Mouse (Mus musculus): ENCODE measurements around the gene Kiz. TPM values are rescaled to one million over a fixed set of nuclear protein-coding genes. Genes with fewer than 3 reads are reported as not detected.

Gene Kiz
- polyA plus RNA-seq, 1 experiment: 9.6 TPM

DNA sequence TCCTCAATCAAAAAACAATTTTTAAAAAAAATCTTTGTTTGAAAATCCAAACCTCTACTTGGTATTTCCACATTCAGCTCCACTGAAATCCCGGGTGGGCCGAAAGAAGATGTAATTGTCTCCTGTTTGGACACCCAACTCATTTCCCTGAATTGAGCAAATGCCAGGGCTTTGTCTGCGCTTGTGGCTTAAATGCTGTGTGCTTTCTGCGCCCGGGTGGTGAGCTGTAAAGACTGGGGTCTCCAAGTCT is 21.7 kb upstream of the Kiz start:
- Histone ChIP-seq H3K4me3 (no peak overlapping the region), H3ac (ENCODE audit: control insufficient read depth, insufficient read length) (no peak overlapping the region), H3K4me2 (ENCODE audit: low read depth) (no peak overlapping the region), H3K36me3 (ENCODE audit: control insufficient read depth, insufficient read depth) (no peaks in the 10 kb centered on the region), H3K27me3 (ENCODE audit: control insufficient read depth, insufficient read depth, insufficient read length) (peaks cover 15% of the 10 kb centered on the region), H3K79me2 (ENCODE audit: control insufficient read depth, insufficient read depth) (no peaks in the 10 kb centered on the region)
- TF ChIP-seq CEBPB (IDR thresholded peaks at IDR 0.05; ENCODE audit: insufficient read depth, poor library complexity, severe bottlenecking) (no peak), SRF (IDR thresholded peaks at IDR 0.05; ENCODE audit: control insufficient read depth, insufficient read length, low read depth) (no peak), MAX (IDR thresholded peaks at IDR 0.05; ENCODE audit: low read depth) (no peak), MYOG (IDR thresholded peaks at IDR 0.05; ENCODE audit: control insufficient read depth in 1 of 3, insufficient read depth in 1 of 3, insufficient read length in 2 of 3, low read depth in 2 of 3) (no peak), REST (IDR thresholded peaks at IDR 0.05; ENCODE audit: insufficient read depth, insufficient read length) (no peak), USF1 (IDR thresholded peaks at IDR 0.05; ENCODE audit: low read depth) (no peak), TCF3 (IDR thresholded peaks at IDR 0.05; ENCODE audit: insufficient read length, low read depth) (no peak), MYOD1 (IDR thresholded peaks at IDR 0.05; ENCODE audit: control insufficient read depth in 1 of 3, insufficient read length in 2 of 3, low read depth in 2 of 3) (no peak), POLR2AphosphoS2 (IDR thresholded peaks at IDR 0.05; ENCODE audit: insufficient read length, low read depth) (no peak), E2F4 (IDR thresholded peaks at IDR 0.05; ENCODE audit: insufficient read depth) (no peak), POLR2A (IDR thresholded peaks at IDR 0.05; ENCODE audit: insufficient read length, low read depth) (no peak), TCF12 (IDR thresholded peaks at IDR 0.05; ENCODE audit: insufficient read depth, poor library complexity, severe bottlenecking) (no peak)

GRCm38 (mm10) chr2:146834314-146835201 is 21.1 kb upstream of the Kiz start:
- TF ChIP-seq SRF (IDR thresholded peaks at IDR 0.05; ENCODE audit: control insufficient read depth, insufficient read length, low read depth): no peak
- no peak for TF ChIP-seq REST (IDR thresholded peaks at IDR 0.05; ENCODE audit: insufficient read depth, insufficient read length)
- no peak for TF ChIP-seq TCF12 (IDR thresholded peaks at IDR 0.05; ENCODE audit: insufficient read depth, poor library complexity, severe bottlenecking)
- no peak for TF ChIP-seq E2F4 (IDR thresholded peaks at IDR 0.05; ENCODE audit: insufficient read depth)
- no peak for TF ChIP-seq USF1 (IDR thresholded peaks at IDR 0.05; ENCODE audit: low read depth)
- TF ChIP-seq POLR2AphosphoS2 (IDR thresholded peaks at IDR 0.05; ENCODE audit: insufficient read length, low read depth): no peak
- TF ChIP-seq POLR2A (IDR thresholded peaks at IDR 0.05; ENCODE audit: insufficient read length, low read depth): no peak
- TF ChIP-seq CEBPB (IDR thresholded peaks at IDR 0.05; ENCODE audit: insufficient read depth, poor library complexity, severe bottlenecking): no peak
- TF ChIP-seq MAX (IDR thresholded peaks at IDR 0.05; ENCODE audit: low read depth): no peak
- no peak for TF ChIP-seq MYOG (IDR thresholded peaks at IDR 0.05; ENCODE audit: control insufficient read depth in 1 of 3, insufficient read depth in 1 of 3, insufficient read length in 2 of 3, low read depth in 2 of 3)
- no peak for TF ChIP-seq TCF3 (IDR thresholded peaks at IDR 0.05; ENCODE audit: insufficient read length, low read depth)
- no peak for TF ChIP-seq MYOD1 (IDR thresholded peaks at IDR 0.05; ENCODE audit: control insufficient read depth in 1 of 3, insufficient read length in 2 of 3, low read depth in 2 of 3)
- Histone ChIP-seq H3ac (ENCODE audit: control insufficient read depth, insufficient read length) (no peak overlapping the region), H3K79me2 (ENCODE audit: control insufficient read depth, insufficient read depth) (no peaks in the 10 kb centered on the region), H3K36me3 (ENCODE audit: control insufficient read depth, insufficient read depth) (no peaks in the 10 kb centered on the region), H3K27me3 (ENCODE audit: control insufficient read depth, insufficient read depth, insufficient read length) (peaks cover 21% of the 10 kb centered on the region), H3K4me2 (ENCODE audit: low read depth) (no peak overlapping the region), H3K4me3 (no peak overlapping the region)

DNA sequence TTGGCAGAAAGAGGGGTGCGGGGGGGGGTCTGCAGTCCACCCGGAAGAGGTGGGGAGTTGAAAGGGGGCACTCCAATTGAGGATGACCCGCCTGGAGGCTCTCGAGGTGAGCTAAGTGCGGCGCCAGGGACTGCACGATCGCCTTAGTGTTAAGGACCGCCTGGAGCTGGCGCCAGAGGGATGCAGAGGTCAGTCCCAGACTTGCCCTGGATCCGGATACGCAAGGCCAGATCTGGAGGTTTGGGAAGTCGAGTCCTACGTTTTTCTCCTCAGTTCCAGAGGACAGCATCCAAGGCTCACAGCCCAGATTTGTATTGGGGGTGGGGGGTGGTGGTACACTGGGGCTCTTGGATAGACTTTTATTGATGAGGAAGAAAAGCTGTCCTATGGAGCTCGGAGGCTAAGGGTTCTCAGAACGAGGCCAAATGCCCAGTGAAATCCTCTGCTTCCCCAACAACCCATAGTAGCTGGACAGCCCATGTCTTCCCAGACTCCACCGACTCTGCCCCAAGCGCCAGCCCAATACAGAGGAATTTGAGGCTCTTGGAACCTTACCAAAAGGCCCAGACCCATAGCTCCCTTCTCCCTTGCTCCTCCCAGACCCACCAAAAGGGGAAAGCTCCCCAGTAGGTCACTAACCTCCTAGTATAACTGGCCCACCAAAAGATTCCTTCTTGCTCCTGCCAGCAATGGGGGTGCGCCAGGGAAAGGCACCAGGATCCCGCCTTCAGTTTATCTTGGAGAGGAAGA is 20.2 kb upstream of the Kiz start:
- Histone ChIP-seq H3K4me2 (ENCODE audit: low read depth) (no peak overlapping the region), H3K27me3 (ENCODE audit: control insufficient read depth, insufficient read depth, insufficient read length) (peaks cover 23% of the 10 kb centered on the region), H3K36me3 (ENCODE audit: control insufficient read depth, insufficient read depth) (no peaks in the 10 kb centered on the region), H3K79me2 (ENCODE audit: control insufficient read depth, insufficient read depth) (no peaks in the 10 kb centered on the region), H3ac (ENCODE audit: control insufficient read depth, insufficient read length) (no peak overlapping the region), H3K4me3 (no peak overlapping the region)
- TF ChIP-seq TCF12 (IDR thresholded peaks at IDR 0.05; ENCODE audit: insufficient read depth, poor library complexity, severe bottlenecking) (no peak), CEBPB (IDR thresholded peaks at IDR 0.05; ENCODE audit: insufficient read depth, poor library complexity, severe bottlenecking) (no peak)

- H3K4me3 ChIP-seq: no peak overlapping the region
- TF ChIP-seq REST (IDR thresholded peaks at IDR 0.05; ENCODE audit: insufficient read depth, insufficient read length) (no peak), USF1 (IDR thresholded peaks at IDR 0.05; ENCODE audit: low read depth) (no peak), MYOG (IDR thresholded peaks at IDR 0.05; ENCODE audit: control insufficient read depth in 1 of 3, insufficient read depth in 1 of 3, insufficient read length in 2 of 3, low read depth in 2 of 3) (no peak), TCF3 (IDR thresholded peaks at IDR 0.05; ENCODE audit: insufficient read length, low read depth) (no peak), POLR2AphosphoS2 (IDR thresholded peaks at IDR 0.05; ENCODE audit: insufficient read length, low read depth) (no peak), MAX (IDR thresholded peaks at IDR 0.05; ENCODE audit: low read depth) (no peak), POLR2A (IDR thresholded peaks at IDR 0.05; ENCODE audit: insufficient read length, low read depth) (no peak), CEBPB (IDR thresholded peaks at IDR 0.05; ENCODE audit: insufficient read depth, poor library complexity, severe bottlenecking) (no peak), TCF12 (IDR thresholded peaks at IDR 0.05; ENCODE audit: insufficient read depth, poor library complexity, severe bottlenecking) (no peak), SRF (IDR thresholded peaks at IDR 0.05; ENCODE audit: control insufficient read depth, insufficient read length, low read depth) (no peak), MYOD1 (IDR thresholded peaks at IDR 0.05; ENCODE audit: control insufficient read depth in 1 of 3, insufficient read length in 2 of 3, low read depth in 2 of 3) (no peak), E2F4 (IDR thresholded peaks at IDR 0.05; ENCODE audit: insufficient read depth) (no peak)
Measured at GRCm38 (mm10) chr2:146836246-146836645, 19.4 kb upstream of the Kiz start.

More at GRCm38 (mm10) chr2:146836246-146836645, 19.4 kb upstream of the Kiz start:
- Histone ChIP-seq H3K36me3 (ENCODE audit: control insufficient read depth, insufficient read depth) (no peaks in the 10 kb centered on the region), H3K79me2 (ENCODE audit: control insufficient read depth, insufficient read depth) (no peaks in the 10 kb centered on the region), H3K27me3 (ENCODE audit: control insufficient read depth, insufficient read depth, insufficient read length) (peaks cover 23% of the 10 kb centered on the region), H3K4me2 (ENCODE audit: low read depth) (no peak overlapping the region), H3ac (ENCODE audit: control insufficient read depth, insufficient read length) (no peak overlapping the region)
